Mouse (Mus musculus) testis, adult 2 months (tissue): ENCODE measurements around the gene Cntnap5c.

Experiments
- CTCF ChIP-seq: fragments of 200-500 bp; IDR thresholded peaks from 2 replicates; pipeline ENCODE4 v1.5.1; 2012; ENCODE audit warnings: low read depth, mild to moderate bottlenecking, inconsistent platforms, low read length, moderate library complexity; ENCODE audit not compliant: control insufficient read depth, insufficient read depth, insufficient replicate concordance
- POLR2A ChIP-seq: fragments of 200-500 bp; IDR thresholded peaks from 2 replicates; pipeline ENCODE4 v1.6.1; 2012; ENCODE audit warnings: low read depth, mild to moderate bottlenecking, inconsistent platforms, low read length, moderate library complexity; ENCODE audit not compliant: control insufficient read depth

DNA sequence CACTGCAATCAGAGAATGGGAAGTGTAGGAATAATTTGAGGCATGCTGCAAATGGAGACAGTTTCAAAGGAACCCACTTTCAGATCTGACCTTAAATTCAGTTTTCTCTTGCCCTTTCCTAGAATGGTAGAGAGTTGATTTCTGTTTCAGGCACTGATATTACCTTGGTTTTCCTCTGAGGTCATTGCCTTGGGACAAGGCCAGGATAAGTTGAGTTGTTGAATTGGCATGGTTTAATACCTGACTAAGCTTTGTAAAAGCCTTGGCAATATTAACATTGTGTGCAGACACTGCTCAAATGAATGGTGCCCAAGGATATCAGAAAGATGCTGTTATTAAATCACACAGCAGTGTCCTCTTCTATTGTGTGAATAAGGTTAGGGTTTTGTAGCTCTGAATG lies 96.6 kb downstream of the Cntnap5c start:
- TF ChIP-seq POLR2A = no peak
- TF ChIP-seq CTCF = no peak
